Mouse (Mus musculus): Measurements from ENCODE around the gene Rhoc. TPM values are rescaled to one million over a fixed set of nuclear protein-coding genes. Genes with fewer than 3 reads are reported as not detected.

The Rhoc gene
- polyA plus RNA-seq, 1 experiment from 2014 or later = 316 TPM

GRCm38 (mm10) chr3:104765021-104765420 lies 23.2 kb upstream of the Rhoc start:
- Histone ChIP-seq H3K36me3 (ENCODE audit: control insufficient read depth, insufficient read depth) (no peaks in the 10 kb centered on the region), H3K4me1 (replicated peaks; ENCODE audit: control insufficient read depth, insufficient read depth, low read length) (no peaks in the 10 kb centered on the region), H3K9ac (ENCODE audit: low read depth, low read length) (no peak overlapping the region), H3K4me3 (ENCODE audit: low read depth, low read length) (no peak overlapping the region), H3K27me3 (replicated peaks; ENCODE audit: control insufficient read depth, insufficient read depth, low read length) (no peaks in the 10 kb centered on the region), H3K4me2 (replicated peaks; ENCODE audit: low read depth) (no peak overlapping the region), H3K9me3 (ENCODE audit: control insufficient read depth) (no peaks in the 10 kb centered on the region), H3K27ac (ENCODE audit: low read depth, low read length) (no peak overlapping the region)
- WGBS = 25% methylated on average over 4 of the region's 4 CpGs
- TF ChIP-seq CTCF (IDR thresholded peaks at IDR 0.05; ENCODE audit: low read depth) = peak; percentile 78
- no peak for ATAC-seq

- 49% methylated on average over 2 of the region's 2 CpGs for WGBS
These were observed 21.0 kb upstream of the Rhoc start for GRCm38 (mm10) chr3:104767141-104767540.

GRCm38 (mm10) chr3:104767716-104768115 lies 20.5 kb upstream of the Rhoc start:
- TF ChIP-seq CTCF (IDR thresholded peaks at IDR 0.05; ENCODE audit: low read depth) = no peak
- Histone ChIP-seq H3K36me3 (ENCODE audit: control insufficient read depth, insufficient read depth) (no peaks in the 10 kb centered on the region), H3K4me2 (replicated peaks; ENCODE audit: low read depth) (no peak overlapping the region), H3K27me3 (replicated peaks; ENCODE audit: control insufficient read depth, insufficient read depth, low read length) (no peaks in the 10 kb centered on the region), H3K9me3 (ENCODE audit: control insufficient read depth) (no peaks in the 10 kb centered on the region), H3K27ac (ENCODE audit: low read depth, low read length) (no peak overlapping the region), H3K9ac (ENCODE audit: low read depth, low read length) (no peak overlapping the region), H3K4me1 (replicated peaks; ENCODE audit: control insufficient read depth, insufficient read depth, low read length) (no peaks in the 10 kb centered on the region), H3K4me3 (ENCODE audit: low read depth, low read length) (no peak overlapping the region)
- 78% methylated on average over 4 of the region's 4 CpGs for WGBS
- no peak for ATAC-seq

More at GRCm38 (mm10) chr3:104767141-104767540, 21.0 kb upstream of the Rhoc start:
- no peak overlapping the region for H3K27ac ChIP-seq (ENCODE audit: low read depth, low read length)
- no peak overlapping the region for H3K4me2 ChIP-seq (replicated peaks; ENCODE audit: low read depth)
- H3K27me3 ChIP-seq (replicated peaks; ENCODE audit: control insufficient read depth, insufficient read depth, low read length) = no peaks in the 10 kb centered on the region
- H3K9me3 ChIP-seq (ENCODE audit: control insufficient read depth) = no peaks in the 10 kb centered on the region
- ATAC-seq = no peak
- no peak for TF ChIP-seq CTCF (IDR thresholded peaks at IDR 0.05; ENCODE audit: low read depth)
- no peak overlapping the region for H3K9ac ChIP-seq (ENCODE audit: low read depth, low read length)
- H3K4me3 ChIP-seq (ENCODE audit: low read depth, low read length) = no peak overlapping the region
- no peaks in the 10 kb centered on the region for H3K36me3 ChIP-seq (ENCODE audit: control insufficient read depth, insufficient read depth)
- H3K4me1 ChIP-seq (replicated peaks; ENCODE audit: control insufficient read depth, insufficient read depth, low read length) = no peaks in the 10 kb centered on the region

- TF ChIP-seq CTCF (IDR thresholded peaks at IDR 0.05; ENCODE audit: low read depth) = no peak
- 73% methylated on average over 3 of the region's 3 CpGs for WGBS
- H3K4me1 ChIP-seq (replicated peaks; ENCODE audit: control insufficient read depth, insufficient read depth, low read length) = no peaks in the 10 kb centered on the region
- no peaks in the 10 kb centered on the region for H3K36me3 ChIP-seq (ENCODE audit: control insufficient read depth, insufficient read depth)
- no peak overlapping the region for H3K4me2 ChIP-seq (replicated peaks; ENCODE audit: low read depth)
- no peak overlapping the region for H3K9ac ChIP-seq (ENCODE audit: low read depth, low read length)
- H3K9me3 ChIP-seq (ENCODE audit: control insufficient read depth) = no peaks in the 10 kb centered on the region
- H3K27me3 ChIP-seq (replicated peaks; ENCODE audit: control insufficient read depth, insufficient read depth, low read length) = no peaks in the 10 kb centered on the region
- no peak overlapping the region for H3K27ac ChIP-seq (ENCODE audit: low read depth, low read length)
- no peak for ATAC-seq
- no peak overlapping the region for H3K4me3 ChIP-seq (ENCODE audit: low read depth, low read length)
These were observed 19.0 kb upstream of the Rhoc start for GRCm38 (mm10) chr3:104769135-104769534.

GRCm38 (mm10) chr3:104770035-104770434 lies 18.1 kb upstream of the Rhoc start:
- 44% methylated on average over 10 of the region's 10 CpGs for WGBS
- TF ChIP-seq CTCF (IDR thresholded peaks at IDR 0.05; ENCODE audit: low read depth) = peak; percentile 85
- ATAC-seq = peak; percentile 31; the same call in 1 of the 2 replicates
- no peaks in the 10 kb centered on the region for H3K4me1 ChIP-seq (replicated peaks; ENCODE audit: control insufficient read depth, insufficient read depth, low read length)
- no peak overlapping the region for H3K4me2 ChIP-seq (replicated peaks; ENCODE audit: low read depth)
- H3K4me3 ChIP-seq (ENCODE audit: low read depth, low read length) = no peak overlapping the region
- no peaks in the 10 kb centered on the region for H3K36me3 ChIP-seq (ENCODE audit: control insufficient read depth, insufficient read depth)
- H3K9ac ChIP-seq (ENCODE audit: low read depth, low read length) = no peak overlapping the region
- no peak overlapping the region for H3K27ac ChIP-seq (ENCODE audit: low read depth, low read length)
- H3K9me3 ChIP-seq (ENCODE audit: control insufficient read depth) = no peaks in the 10 kb centered on the region
- no peaks in the 10 kb centered on the region for H3K27me3 ChIP-seq (replicated peaks; ENCODE audit: control insufficient read depth, insufficient read depth, low read length)

GRCm38 (mm10) chr3:104770918-104771317 lies 17.3 kb upstream of the Rhoc start:
- H3K4me1 ChIP-seq (replicated peaks; ENCODE audit: control insufficient read depth, insufficient read depth, low read length) = no peaks in the 10 kb centered on the region
- H3K4me2 ChIP-seq (replicated peaks; ENCODE audit: low read depth) = no peak overlapping the region
- TF ChIP-seq CTCF (IDR thresholded peaks at IDR 0.05; ENCODE audit: low read depth) = no peak
- no peaks in the 10 kb centered on the region for H3K36me3 ChIP-seq (ENCODE audit: control insufficient read depth, insufficient read depth)
- no peaks in the 10 kb centered on the region for H3K9me3 ChIP-seq (ENCODE audit: control insufficient read depth)
- 65% methylated on average over 3 of the region's 3 CpGs for WGBS
- ATAC-seq = no peak
- H3K27ac ChIP-seq (ENCODE audit: low read depth, low read length) = no peak overlapping the region
- no peak overlapping the region for H3K9ac ChIP-seq (ENCODE audit: low read depth, low read length)
- H3K4me3 ChIP-seq (ENCODE audit: low read depth, low read length) = no peak overlapping the region
- H3K27me3 ChIP-seq (replicated peaks; ENCODE audit: control insufficient read depth, insufficient read depth, low read length) = no peaks in the 10 kb centered on the region

GRCm38 (mm10) chr3:104771460-104771859 lies 16.7 kb upstream of the Rhoc start:
- no peak for ATAC-seq
- Histone ChIP-seq H3K4me1 (replicated peaks; ENCODE audit: control insufficient read depth, insufficient read depth, low read length) (no peaks in the 10 kb centered on the region), H3K4me3 (ENCODE audit: low read depth, low read length) (no peak overlapping the region), H3K27me3 (replicated peaks; ENCODE audit: control insufficient read depth, insufficient read depth, low read length) (peaks cover 5% of the 10 kb centered on the region), H3K27ac (ENCODE audit: low read depth, low read length) (no peak overlapping the region), H3K36me3 (ENCODE audit: control insufficient read depth, insufficient read depth) (no peaks in the 10 kb centered on the region), H3K9ac (ENCODE audit: low read depth, low read length) (no peak overlapping the region), H3K9me3 (ENCODE audit: control insufficient read depth) (no peaks in the 10 kb centered on the region), H3K4me2 (replicated peaks; ENCODE audit: low read depth) (no peak overlapping the region)
- no peak for TF ChIP-seq CTCF (IDR thresholded peaks at IDR 0.05; ENCODE audit: low read depth)
- WGBS = 59% methylated on average over 6 of the region's 6 CpGs
